Mouse (Mus musculus) 3T3-L1 (cell line): ENCODE data around the gene Tuba1c.

Source experiments
- DNase-seq: peaks from one replicate; pipeline ENCODE4 v3.0.0-alpha.2; 2015; ENCODE audit warnings: low read depth, low spot score

Gene Tuba1c

GRCm38 (mm10) chr15:98994957-98995520, 34.7 kb upstream of the Tuba1c start:
- DNase-seq = no peak

- DNase-seq = no peak
Observed at GRCm38 (mm10) chr15:98996840-98997239, 32.9 kb upstream of the Tuba1c start.

GRCm38 (mm10) chr15:98997938-98998774, 31.5 kb upstream of the Tuba1c start:
- DNase-seq = no peak

GRCm38 (mm10) chr15:98998775-98999157, 30.9 kb upstream of the Tuba1c start:
- DNase-seq = peak; percentile 58

- peak; percentile 83 for DNase-seq
Observed at GRCm38 (mm10) chr15:99000535-99001283, 29.0 kb upstream of the Tuba1c start.

GRCm38 (mm10) chr15:99001451-99001931, 28.2 kb upstream of the Tuba1c start:
- DNase-seq = no peak

GRCm38 (mm10) chr15:99003600-99003999, 26.1 kb upstream of the Tuba1c start:
- DNase-seq = no peak

GRCm38 (mm10) chr15:99008801-99009241, 20.9 kb upstream of the Tuba1c start:
- peak; percentile 58 for DNase-seq

- DNase-seq = peak; percentile 86
Observed at GRCm38 (mm10) chr15:99010896-99011295, 18.8 kb upstream of the Tuba1c start.

- no peak for DNase-seq
Observed at GRCm38 (mm10) chr15:99011946-99012345, 17.7 kb upstream of the Tuba1c start.

- no peak for DNase-seq
Observed at GRCm38 (mm10) chr15:99014496-99015030, 15.1 kb upstream of the Tuba1c start.

GRCm38 (mm10) chr15:99017355-99017761, 12.3 kb upstream of the Tuba1c start:
- no peak for DNase-seq

- no peak for DNase-seq
Observed at GRCm38 (mm10) chr15:99017986-99018385, 11.7 kb upstream of the Tuba1c start.

- no peak for DNase-seq
Observed at GRCm38 (mm10) chr15:99018630-99019029, 11.1 kb upstream of the Tuba1c start.

- no peak for DNase-seq
Observed at GRCm38 (mm10) chr15:99019436-99019835, 10.3 kb upstream of the Tuba1c start.

- DNase-seq = no peak
Observed at GRCm38 (mm10) chr15:99020171-99020570, 9.5 kb upstream of the Tuba1c start.

GRCm38 (mm10) chr15:99021255-99021654, 8.4 kb upstream of the Tuba1c start:
- DNase-seq = no peak

GRCm38 (mm10) chr15:99024668-99025314, 4.9 kb upstream of the Tuba1c start:
- DNase-seq = peak; percentile 96

GRCm38 (mm10) chr15:99025414-99025813, 4.3 kb upstream of the Tuba1c start:
- DNase-seq = no peak

- peak; percentile 80 for DNase-seq
Observed at GRCm38 (mm10) chr15:99026259-99026658, 3.4 kb upstream of the Tuba1c start.

GRCm38 (mm10) chr15:99027116-99027515, 2.6 kb upstream of the Tuba1c start:
- DNase-seq = no peak
